Mouse (Mus musculus): Measurements from ENCODE around the gene Mr1.

DNA sequence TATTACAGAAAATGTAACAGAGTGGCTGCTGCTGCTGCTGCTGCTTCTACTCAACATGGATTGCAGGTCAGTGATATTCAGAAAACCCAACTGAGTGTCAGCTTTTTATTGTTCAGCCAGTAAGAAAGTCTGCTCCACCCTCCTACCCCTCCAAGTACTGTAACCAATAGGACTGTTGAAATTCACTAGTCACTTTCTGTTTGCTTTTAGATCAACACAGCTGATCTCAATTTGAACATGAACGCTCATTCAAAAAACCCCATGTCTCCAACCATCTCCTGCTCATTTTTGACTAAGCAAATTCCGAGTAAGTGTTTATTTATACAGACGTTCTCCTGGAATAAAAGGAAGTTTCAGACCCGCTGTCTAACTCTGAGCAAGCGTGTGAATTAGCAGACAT lies 38.8 kb downstream of the Mr1 start:
- TF ChIP-seq CTCF (IDR thresholded peaks at IDR 0.05; ENCODE audit: low read depth) (no peak), EP300 (IDR thresholded peaks at IDR 0.05; ENCODE audit: low read depth) (no peak)
